Mouse (Mus musculus) right cerebral cortex, postnatal 25 days (tissue): ENCODE data around the gene Lmf1.

Experiments used
- DNase-seq: peaks from one replicate; pipeline ENCODE4 v3.0.0; 2022

The Lmf1 gene

GRCm38 (mm10) chr17:25711136-25711535 lies 132.3 kb downstream of the Lmf1 start:
- DNase-seq: no peak
